Mouse (Mus musculus) lung, adult 2 months (tissue): ENCODE data around the gene Gm27029.

ENCODE experiments used
- CTCF ChIP-seq: fragments of 200-500 bp; IDR thresholded peaks from 2 replicates; pipeline ENCODE4 v1.5.1; 2011; ENCODE audit warnings: mild to moderate bottlenecking, low read length, control low read depth; ENCODE audit not compliant: insufficient read depth
- POLR2A ChIP-seq: fragments of 200-500 bp; IDR thresholded peaks from 2 replicates; pipeline ENCODE4 v1.6.1; 2011; ENCODE audit warnings: low read depth, mild to moderate bottlenecking, control low read depth, low read length, borderline replicate concordance; ENCODE audit errors: extremely low read depth

- TF ChIP-seq CTCF (no peak), POLR2A (no peak)
Observed at GRCm38 (mm10) chr11:101359776-101360175, 64.8 kb downstream of the Gm27029 start.
